Mouse (Mus musculus): ENCODE data around the gene Otud7b. TPM values are rescaled to one million over a fixed set of nuclear protein-coding genes. Genes with fewer than 3 reads are reported as not detected.

The Otud7b gene
- polyA plus RNA-seq, 1 experiment = 23.6 TPM

GRCm38 (mm10) chr3:96106151-96106550 is 1.8 kb downstream of the Otud7b start:
- Histone ChIP-seq H3K27me3 (ENCODE audit: control insufficient read depth, insufficient read depth, low read length) (no peaks in the 10 kb centered on the region), H3K4me3 (ENCODE audit: low read depth, low read length) (no peak overlapping the region), H3K27ac (ENCODE audit: insufficient read depth, low read depth, low read length) (no peak overlapping the region), H3K4me1 (ENCODE audit: control insufficient read depth, insufficient read depth, insufficient read length, low read length) (peaks cover 1% of the 10 kb centered on the region; the same call in 1 of the 2 replicates), H3K36me3 (ENCODE audit: control insufficient read depth, insufficient read depth, low read length) (peaks cover 1% of the 10 kb centered on the region; the same call in 1 of the 2 replicates)
- TF ChIP-seq POLR2A (IDR thresholded peaks at IDR 0.05; ENCODE audit: low read depth, low read length) (no peak), CTCF (IDR thresholded peaks at IDR 0.05; ENCODE audit: extremely low read depth, insufficient read length, insufficient replicate concordance, low read depth, low read length) (no peak)
- 80% methylated on average over 4 of the region's 4 CpGs for WGBS

GRCm38 (mm10) chr3:96108315-96108714 is 4.0 kb downstream of the Otud7b start:
- peaks cover 1% of the 10 kb centered on the region; the same call in 1 of the 2 replicates for H3K4me1 ChIP-seq (ENCODE audit: control insufficient read depth, insufficient read depth, insufficient read length, low read length)
- TF ChIP-seq CTCF (IDR thresholded peaks at IDR 0.05; ENCODE audit: extremely low read depth, insufficient read length, insufficient replicate concordance, low read depth, low read length) = no peak
- no peak for TF ChIP-seq POLR2A (IDR thresholded peaks at IDR 0.05; ENCODE audit: low read depth, low read length)
- H3K27ac ChIP-seq (ENCODE audit: insufficient read depth, low read depth, low read length) = no peak overlapping the region
- H3K36me3 ChIP-seq (ENCODE audit: control insufficient read depth, insufficient read depth, low read length) = peaks cover 1% of the 10 kb centered on the region; the same call in 1 of the 2 replicates
- 95% methylated on average over 3 of the region's 3 CpGs for WGBS
- H3K4me3 ChIP-seq (ENCODE audit: low read depth, low read length) = no peak overlapping the region
- no peaks in the 10 kb centered on the region for H3K27me3 ChIP-seq (ENCODE audit: control insufficient read depth, insufficient read depth, low read length)

- Histone ChIP-seq H3K27ac (ENCODE audit: insufficient read depth, low read depth, low read length) (no peak overlapping the region), H3K36me3 (ENCODE audit: control insufficient read depth, insufficient read depth, low read length) (peaks cover 3% of the 10 kb centered on the region; the same call in 1 of the 2 replicates), H3K4me1 (ENCODE audit: control insufficient read depth, insufficient read depth, insufficient read length, low read length) (no peaks in the 10 kb centered on the region), H3K4me3 (ENCODE audit: low read depth, low read length) (no peak overlapping the region), H3K27me3 (ENCODE audit: control insufficient read depth, insufficient read depth, low read length) (no peaks in the 10 kb centered on the region)
- no peak for TF ChIP-seq CTCF (IDR thresholded peaks at IDR 0.05; ENCODE audit: extremely low read depth, insufficient read length, insufficient replicate concordance, low read depth, low read length)
- no peak for TF ChIP-seq POLR2A (IDR thresholded peaks at IDR 0.05; ENCODE audit: low read depth, low read length)
- 77% methylated on average over 3 of the region's 3 CpGs for WGBS
These were observed 8.9 kb downstream of the Otud7b start for GRCm38 (mm10) chr3:96113251-96113650.

- no peaks in the 10 kb centered on the region for H3K4me1 ChIP-seq (ENCODE audit: control insufficient read depth, insufficient read depth, insufficient read length, low read length)
- H3K36me3 ChIP-seq (ENCODE audit: control insufficient read depth, insufficient read depth, low read length) = 0 out of 2 replicates have a peak, but pooled peaks cover 2% of the 10 kb centered on the region
- H3K4me3 ChIP-seq (ENCODE audit: low read depth, low read length) = no peak overlapping the region
- no peak for TF ChIP-seq CTCF (IDR thresholded peaks at IDR 0.05; ENCODE audit: extremely low read depth, insufficient read length, insufficient replicate concordance, low read depth, low read length)
- no peak for TF ChIP-seq POLR2A (IDR thresholded peaks at IDR 0.05; ENCODE audit: low read depth, low read length)
- H3K27ac ChIP-seq (ENCODE audit: insufficient read depth, low read depth, low read length) = no peak overlapping the region
- 73% methylated on average over 2 of the region's 2 CpGs for WGBS
- no peaks in the 10 kb centered on the region for H3K27me3 ChIP-seq (ENCODE audit: control insufficient read depth, insufficient read depth, low read length)
These were observed 13.8 kb downstream of the Otud7b start for GRCm38 (mm10) chr3:96118142-96118541.

GRCm38 (mm10) chr3:96118702-96119101 is 14.4 kb downstream of the Otud7b start:
- Histone ChIP-seq H3K27me3 (ENCODE audit: control insufficient read depth, insufficient read depth, low read length) (no peaks in the 10 kb centered on the region), H3K4me1 (ENCODE audit: control insufficient read depth, insufficient read depth, insufficient read length, low read length) (no peaks in the 10 kb centered on the region), H3K4me3 (ENCODE audit: low read depth, low read length) (no peak overlapping the region), H3K36me3 (ENCODE audit: control insufficient read depth, insufficient read depth, low read length) (0 out of 2 replicates have a peak, but pooled peaks cover 2% of the 10 kb centered on the region), H3K27ac (ENCODE audit: insufficient read depth, low read depth, low read length) (no peak overlapping the region)
- TF ChIP-seq POLR2A (IDR thresholded peaks at IDR 0.05; ENCODE audit: low read depth, low read length) (no peak), CTCF (IDR thresholded peaks at IDR 0.05; ENCODE audit: extremely low read depth, insufficient read length, insufficient replicate concordance, low read depth, low read length) (no peak)
- 83% methylated on average over 2 of the region's 2 CpGs for WGBS

GRCm38 (mm10) chr3:96124235-96124634 is 19.9 kb downstream of the Otud7b start:
- H3K27me3 ChIP-seq (ENCODE audit: control insufficient read depth, insufficient read depth, low read length) = no peaks in the 10 kb centered on the region; the same call in 1 of the 2 replicates
- no peaks in the 10 kb centered on the region for H3K4me1 ChIP-seq (ENCODE audit: control insufficient read depth, insufficient read depth, insufficient read length, low read length)
- TF ChIP-seq CTCF (IDR thresholded peaks at IDR 0.05; ENCODE audit: extremely low read depth, insufficient read length, insufficient replicate concordance, low read depth, low read length) (no peak), POLR2A (IDR thresholded peaks at IDR 0.05; ENCODE audit: low read depth, low read length) (no peak)
- H3K36me3 ChIP-seq (ENCODE audit: control insufficient read depth, insufficient read depth, low read length) = no peaks in the 10 kb centered on the region
- no peak overlapping the region for H3K4me3 ChIP-seq (ENCODE audit: low read depth, low read length)
- H3K27ac ChIP-seq (ENCODE audit: insufficient read depth, low read depth, low read length) = no peak overlapping the region
- WGBS = 93% methylated on average over 5 of the region's 5 CpGs

GRCm38 (mm10) chr3:96128128-96128527 is 23.8 kb downstream of the Otud7b start:
- Histone ChIP-seq H3K36me3 (ENCODE audit: control insufficient read depth, insufficient read depth, low read length) (no peaks in the 10 kb centered on the region), H3K4me1 (ENCODE audit: control insufficient read depth, insufficient read depth, insufficient read length, low read length) (no peaks in the 10 kb centered on the region), H3K27ac (ENCODE audit: insufficient read depth, low read depth, low read length) (no peak overlapping the region), H3K4me3 (ENCODE audit: low read depth, low read length) (no peak overlapping the region), H3K27me3 (ENCODE audit: control insufficient read depth, insufficient read depth, low read length) (no peaks in the 10 kb centered on the region; the same call in 1 of the 2 replicates)
- TF ChIP-seq POLR2A (IDR thresholded peaks at IDR 0.05; ENCODE audit: low read depth, low read length) (no peak), CTCF (IDR thresholded peaks at IDR 0.05; ENCODE audit: extremely low read depth, insufficient read length, insufficient replicate concordance, low read depth, low read length) (no peak)
